Mouse (Mus musculus): ENCODE measurements around the gene Gnb2. TPM values are rescaled to one million over a fixed set of nuclear protein-coding genes. Genes with fewer than 3 reads are reported as not detected.

The Gnb2 gene
- polyA plus RNA-seq, 1 experiment: 1,492 TPM

GRCm38 (mm10) chr5:137491559-137491958 lies 41.8 kb downstream of the Gnb2 start:
- no peaks in the 10 kb centered on the region for H3K27me3 ChIP-seq (ENCODE audit: control insufficient read depth, insufficient read depth, low read length)
- no peak overlapping the region for H3K27ac ChIP-seq (ENCODE audit: control insufficient read depth, insufficient read depth, low read length)
- WGBS: 75% methylated on average over 4 of the region's 4 CpGs
- no peaks in the 10 kb centered on the region for H3K36me3 ChIP-seq (ENCODE audit: control insufficient read depth, insufficient read depth, low read length)
- DNase-seq: no peak
- H3K4me3 ChIP-seq (ENCODE audit: control insufficient read depth, insufficient read depth, low read length): no peak overlapping the region
- H3K4me1 ChIP-seq (replicated peaks; ENCODE audit: control insufficient read depth, insufficient read depth, low read length): no peaks in the 10 kb centered on the region; the same call in 1 of the 2 replicates
- TF ChIP-seq POLR2A (IDR thresholded peaks at IDR 0.05; ENCODE audit: control insufficient read depth, extremely low read depth, insufficient read depth, low read length, poor library complexity): no peak
- no peak for TF ChIP-seq CTCF (IDR thresholded peaks at IDR 0.05; ENCODE audit: borderline replicate concordance, control insufficient read depth, extremely low read depth, insufficient read depth, low read length, poor library complexity)

GRCm38 (mm10) chr5:137487616-137488015 lies 45.7 kb downstream of the Gnb2 start:
- no peaks in the 10 kb centered on the region; the same call in 1 of the 2 replicates for H3K4me1 ChIP-seq (replicated peaks; ENCODE audit: control insufficient read depth, insufficient read depth, low read length)
- DNase-seq: no peak
- no peak overlapping the region for H3K4me3 ChIP-seq (ENCODE audit: control insufficient read depth, insufficient read depth, low read length)
- no peaks in the 10 kb centered on the region for H3K36me3 ChIP-seq (ENCODE audit: control insufficient read depth, insufficient read depth, low read length)
- peaks cover 2% of the 10 kb centered on the region; the same call in 1 of the 2 replicates for H3K27me3 ChIP-seq (ENCODE audit: control insufficient read depth, insufficient read depth, low read length)
- TF ChIP-seq POLR2A (IDR thresholded peaks at IDR 0.05; ENCODE audit: control insufficient read depth, extremely low read depth, insufficient read depth, low read length, poor library complexity) (no peak), CTCF (IDR thresholded peaks at IDR 0.05; ENCODE audit: borderline replicate concordance, control insufficient read depth, extremely low read depth, insufficient read depth, low read length, poor library complexity) (no peak)
- no peak overlapping the region for H3K27ac ChIP-seq (ENCODE audit: control insufficient read depth, insufficient read depth, low read length)
- WGBS: 93% methylated on average over 7 of the region's 7 CpGs

DNA sequence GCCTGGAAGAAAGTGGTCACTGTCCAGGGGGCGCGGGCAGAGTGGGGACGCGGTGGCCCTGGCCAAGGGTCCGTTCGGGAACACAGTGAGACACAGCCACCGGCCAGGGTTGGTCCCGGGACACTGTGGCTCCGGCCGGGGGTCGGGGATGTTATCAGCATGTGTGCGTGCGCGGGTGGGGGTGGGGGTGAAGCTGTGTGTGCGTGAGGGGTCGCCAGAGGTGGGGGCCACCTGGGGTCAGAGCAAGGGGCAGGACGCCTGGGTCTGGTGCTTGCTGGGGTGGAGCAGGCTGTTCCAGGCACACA lies 47.5 kb downstream of the Gnb2 start:
- DNase-seq: no peak
- WGBS: 30% methylated on average over 17 of the region's 17 CpGs
- TF ChIP-seq POLR2A (IDR thresholded peaks at IDR 0.05; ENCODE audit: control insufficient read depth, extremely low read depth, insufficient read depth, low read length, poor library complexity): no peak
- no peak for TF ChIP-seq CTCF (IDR thresholded peaks at IDR 0.05; ENCODE audit: borderline replicate concordance, control insufficient read depth, extremely low read depth, insufficient read depth, low read length, poor library complexity)

DNA sequence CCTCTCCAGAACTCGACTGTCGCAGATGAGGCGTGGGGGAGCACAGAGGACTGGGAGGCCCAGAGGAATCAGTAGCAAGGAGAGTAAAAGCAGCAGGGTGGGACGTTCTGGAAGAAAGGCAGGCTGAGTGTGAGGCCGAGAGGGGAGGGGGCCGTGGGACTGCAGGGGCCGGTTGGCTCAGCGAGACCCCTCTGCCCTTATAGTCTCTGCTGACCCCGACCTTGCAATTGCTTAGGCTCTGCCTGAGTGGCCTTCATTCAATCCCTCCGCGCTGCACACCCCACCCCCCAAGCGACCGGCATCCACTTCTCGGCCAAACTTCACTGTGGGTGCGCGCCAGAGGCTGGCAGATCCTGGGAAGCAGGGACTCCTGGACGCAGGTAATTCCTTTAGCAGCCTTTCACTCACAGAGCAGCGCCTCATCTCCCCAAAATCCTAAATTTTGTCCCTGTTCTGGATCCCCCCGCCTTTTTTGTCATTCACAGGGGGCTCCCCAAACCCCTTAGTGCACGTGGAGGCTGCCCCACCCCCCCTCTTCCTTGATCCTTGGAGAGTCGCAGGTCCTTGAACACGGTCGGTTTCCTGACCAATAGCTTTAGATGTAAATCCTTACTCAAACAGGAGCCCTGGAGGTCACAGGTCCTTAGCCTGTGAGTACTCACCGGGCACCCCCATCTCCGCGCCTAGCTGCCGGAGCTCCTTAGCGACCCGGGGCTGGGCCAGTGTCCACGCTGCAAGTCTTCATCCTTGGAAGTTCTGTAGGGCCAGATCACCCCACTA lies 48.0 kb downstream of the Gnb2 start:
- 48% methylated on average over 30 of the region's 30 CpGs for WGBS
- Histone ChIP-seq H3K36me3 (ENCODE audit: control insufficient read depth, insufficient read depth, low read length) (no peaks in the 10 kb centered on the region), H3K27me3 (ENCODE audit: control insufficient read depth, insufficient read depth, low read length) (peaks cover 2% of the 10 kb centered on the region; the same call in 1 of the 2 replicates), H3K4me3 (ENCODE audit: control insufficient read depth, insufficient read depth, low read length) (no peak overlapping the region), H3K4me1 (replicated peaks; ENCODE audit: control insufficient read depth, insufficient read depth, low read length) (no peaks in the 10 kb centered on the region; the same call in 1 of the 2 replicates), H3K27ac (ENCODE audit: control insufficient read depth, insufficient read depth, low read length) (no peak overlapping the region)
- TF ChIP-seq CTCF (IDR thresholded peaks at IDR 0.05; ENCODE audit: borderline replicate concordance, control insufficient read depth, extremely low read depth, insufficient read depth, low read length, poor library complexity): no peak
- TF ChIP-seq POLR2A (IDR thresholded peaks at IDR 0.05; ENCODE audit: control insufficient read depth, extremely low read depth, insufficient read depth, low read length, poor library complexity): no peak
- no peak for DNase-seq

More for the DNA sequence above, 47.5 kb downstream of the Gnb2 start:
- no peaks in the 10 kb centered on the region; the same call in 1 of the 2 replicates for H3K4me1 ChIP-seq (replicated peaks; ENCODE audit: control insufficient read depth, insufficient read depth, low read length)
- no peak overlapping the region for H3K4me3 ChIP-seq (ENCODE audit: control insufficient read depth, insufficient read depth, low read length)
- peaks cover 2% of the 10 kb centered on the region; the same call in 1 of the 2 replicates for H3K27me3 ChIP-seq (ENCODE audit: control insufficient read depth, insufficient read depth, low read length)
- no peak overlapping the region for H3K27ac ChIP-seq (ENCODE audit: control insufficient read depth, insufficient read depth, low read length)
- no peaks in the 10 kb centered on the region for H3K36me3 ChIP-seq (ENCODE audit: control insufficient read depth, insufficient read depth, low read length)

DNA sequence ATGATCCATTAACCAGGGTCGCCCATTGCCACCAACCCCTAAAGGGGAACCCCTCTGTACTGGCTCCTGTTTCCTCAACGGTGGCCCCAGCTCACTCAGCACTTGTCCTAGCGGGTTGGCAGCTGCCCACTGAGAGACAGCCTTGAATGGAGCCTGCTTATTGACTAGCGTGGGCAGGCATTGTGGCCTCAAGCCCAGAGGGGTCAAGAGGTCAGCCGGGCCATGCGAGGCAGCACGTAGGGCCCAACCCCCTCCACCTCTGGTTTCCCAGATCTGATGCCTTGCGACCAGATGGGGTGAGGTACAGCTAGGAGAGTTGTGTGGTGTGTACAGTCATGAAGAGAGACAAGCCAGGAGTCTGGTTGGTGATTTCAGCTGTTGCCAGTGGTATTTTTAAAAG lies 51.4 kb downstream of the Gnb2 start:
- 59% methylated on average over 8 of the region's 8 CpGs for WGBS
- Histone ChIP-seq H3K36me3 (ENCODE audit: control insufficient read depth, insufficient read depth, low read length) (no peaks in the 10 kb centered on the region), H3K27me3 (ENCODE audit: control insufficient read depth, insufficient read depth, low read length) (peaks cover 2% of the 10 kb centered on the region; the same call in 1 of the 2 replicates), H3K4me3 (ENCODE audit: control insufficient read depth, insufficient read depth, low read length) (no peak overlapping the region), H3K27ac (ENCODE audit: control insufficient read depth, insufficient read depth, low read length) (no peak overlapping the region), H3K4me1 (replicated peaks; ENCODE audit: control insufficient read depth, insufficient read depth, low read length) (no peaks in the 10 kb centered on the region)
- no peak for DNase-seq
- TF ChIP-seq POLR2A (IDR thresholded peaks at IDR 0.05; ENCODE audit: control insufficient read depth, extremely low read depth, insufficient read depth, low read length, poor library complexity): no peak
- no peak for TF ChIP-seq CTCF (IDR thresholded peaks at IDR 0.05; ENCODE audit: borderline replicate concordance, control insufficient read depth, extremely low read depth, insufficient read depth, low read length, poor library complexity)

DNA sequence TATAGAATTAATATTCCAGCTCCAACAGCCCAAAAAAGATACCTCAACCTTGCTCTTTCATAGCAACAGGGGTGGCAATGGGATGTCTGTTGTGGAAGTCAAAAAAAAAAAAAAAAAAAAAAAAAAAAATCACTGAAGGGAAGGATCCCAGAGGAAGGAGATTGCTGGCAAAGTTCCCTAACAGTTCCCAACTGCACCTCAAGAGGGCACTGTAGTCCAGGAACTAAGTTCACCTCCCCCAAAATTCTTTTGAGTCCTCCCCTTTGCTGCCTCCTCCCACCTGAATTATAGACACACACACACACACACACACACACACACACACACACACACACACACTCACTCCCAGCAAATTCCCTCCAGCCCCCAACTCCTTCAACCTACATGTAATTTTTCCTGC lies 52.2 kb downstream of the Gnb2 start:
- Histone ChIP-seq H3K4me3 (ENCODE audit: control insufficient read depth, insufficient read depth, low read length) (no peak overlapping the region), H3K27ac (ENCODE audit: control insufficient read depth, insufficient read depth, low read length) (no peak overlapping the region), H3K4me1 (replicated peaks; ENCODE audit: control insufficient read depth, insufficient read depth, low read length) (no peaks in the 10 kb centered on the region), H3K27me3 (ENCODE audit: control insufficient read depth, insufficient read depth, low read length) (peaks cover 2% of the 10 kb centered on the region; the same call in 1 of the 2 replicates), H3K36me3 (ENCODE audit: control insufficient read depth, insufficient read depth, low read length) (no peaks in the 10 kb centered on the region)
- DNase-seq: peak; percentile 53
- TF ChIP-seq CTCF (IDR thresholded peaks at IDR 0.05; ENCODE audit: borderline replicate concordance, control insufficient read depth, extremely low read depth, insufficient read depth, low read length, poor library complexity): no peak
- TF ChIP-seq POLR2A (IDR thresholded peaks at IDR 0.05; ENCODE audit: control insufficient read depth, extremely low read depth, insufficient read depth, low read length, poor library complexity): no peak

Other genes starting within 250 kb of the Gnb2 start
- 90.2 and 97.1 TPM in 2 replicates for gene Ache, start 246.0 kb downstream of the Gnb2 start, polyA plus RNA-seq (2012; rRNA removed)
- 41.1 and 44.1 TPM in 2 replicates for gene Ufsp1, start 238.9 kb downstream of the Gnb2 start, polyA plus RNA-seq (2012; rRNA removed)
- gene Srrt, start 225.8 kb downstream of the Gnb2 start, polyA plus RNA-seq (2012; rRNA removed): 432 and 434 TPM in 2 replicates
- 25.0 and 28.0 TPM in 2 replicates for gene Trip6, start 219.1 kb downstream of the Gnb2 start, polyA plus RNA-seq (2012; rRNA removed)
- gene Slc12a9, start 199.9 kb downstream of the Gnb2 start, polyA plus RNA-seq (2012; rRNA removed): 37.4 and 39.2 TPM in 2 replicates
- 9.2 and 10.4 TPM in 2 replicates for gene Ephb4, start 183.4 kb downstream of the Gnb2 start, polyA plus RNA-seq (2012; rRNA removed)
- 0.24 and 0.36 TPM in 2 replicates for gene Zan, start 56.4 kb downstream of the Gnb2 start, polyA plus RNA-seq (2012; rRNA removed)
- gene Pop7, start 31.0 kb downstream of the Gnb2 start, polyA plus RNA-seq (2012; rRNA removed): 65.5 and 68.7 TPM in 2 replicates
- gene Gigyf1, start 15.0 kb downstream of the Gnb2 start, polyA plus RNA-seq (2012; rRNA removed): 83.9 and 84.3 TPM in 2 replicates
- not detected in 2 replicates for gene Epo, start 268 bp downstream of the Gnb2 start, polyA plus RNA-seq (2012; rRNA removed)
- 0.20 TPM in 1 of 2 replicates, not detected in the other for gene Actl6b, start 20.0 kb upstream of the Gnb2 start, polyA plus RNA-seq (2012; rRNA removed)
- gene Tfr2, start 36.3 kb upstream of the Gnb2 start, polyA plus RNA-seq (2012; rRNA removed): 0.49 and 2.4 TPM in 2 replicates
- gene Mospd3, start 67.5 kb upstream of the Gnb2 start, polyA plus RNA-seq (2012; rRNA removed): 252 and 273 TPM in 2 replicates
- 21.9 and 29.7 TPM in 2 replicates for gene Pcolce, start 80.3 kb upstream of the Gnb2 start, polyA plus RNA-seq (2012; rRNA removed)
- 0.27 and 0.31 TPM in 2 replicates for gene Fbxo24, start 95.5 kb upstream of the Gnb2 start, polyA plus RNA-seq (2012; rRNA removed)
- 576 and 587 TPM in 2 replicates for gene Lrch4, start 95.6 kb upstream of the Gnb2 start, polyA plus RNA-seq (2012; rRNA removed)
- gene Gm20605, start 95.7 kb upstream of the Gnb2 start, polyA plus RNA-seq (2012; rRNA removed): 149 and 153 TPM in 2 replicates
- 576 and 646 TPM in 2 replicates for gene Sap25, start 107.8 kb upstream of the Gnb2 start, polyA plus RNA-seq (2012; rRNA removed)
- gene Irs3, start 112.2 kb upstream of the Gnb2 start, polyA plus RNA-seq (2012; rRNA removed): 2.2 and 2.5 TPM in 2 replicates
- gene Agfg2, start 151.2 kb upstream of the Gnb2 start, polyA plus RNA-seq (2012; rRNA removed): 205 and 213 TPM in 2 replicates
- gene Nyap1, start 208.1 kb upstream of the Gnb2 start, polyA plus RNA-seq (2012; rRNA removed): 97.2 and 110 TPM in 2 replicates
- gene Tsc22d4, start 212.2 kb upstream of the Gnb2 start, polyA plus RNA-seq (2012; rRNA removed): 670 and 672 TPM in 2 replicates
- gene Ppp1r35, start 245.3 kb upstream of the Gnb2 start, polyA plus RNA-seq (2012; rRNA removed): 101 and 120 TPM in 2 replicates

All from thymus, adult 2 months (tissue).